Mouse (Mus musculus) forebrain, embryonic 11.5 days (tissue): Measurements from ENCODE around the gene Fam25c. TPM values are rescaled to one million over a fixed set of nuclear protein-coding genes. Genes with fewer than 3 reads are reported as not detected.

ENCODE experiments used
- ATAC-seq: fragments of 200-750 bp; cut with Nextera tagmentation; replicated peaks from 2 replicates; pipeline ENCODE4 v1.8.0; 2017; ENCODE audit warnings: moderate TSS enrichment; ENCODE audit not compliant: low FRiP score
- DNase-seq: peaks from one replicate; pipeline ENCODE4 v3.0.0-alpha.2; 2017; ENCODE audit warnings: low spot score
- H3K27ac ChIP-seq: fragments of 300-500 bp; sonication (generic); 2 replicates; pipeline ENCODE4 v1.5.1; 2014; ENCODE audit warnings: low read depth, low read length
- H3K27me3 ChIP-seq: fragments of 300-500 bp; sonication (generic); 2 replicates; pipeline ENCODE4 v1.6.1; 2014; ENCODE audit warnings: mild to moderate bottlenecking, low read length, mixed read lengths; ENCODE audit not compliant: control insufficient read depth, insufficient read depth
- H3K36me3 ChIP-seq: fragments of 300-500 bp; sonication (generic); 2 replicates; pipeline ENCODE4 v1.6.1; 2014; ENCODE audit warnings: mild to moderate bottlenecking, low read length, moderate library complexity, mixed read lengths; ENCODE audit not compliant: control insufficient read depth, insufficient read depth
- H3K4me1 ChIP-seq: fragments of 300-500 bp; sonication (generic); replicated peaks from 2 replicates; pipeline ENCODE4 v1.6.1; 2014; ENCODE audit warnings: low read length, mixed read lengths; ENCODE audit not compliant: control insufficient read depth, insufficient read depth
- H3K4me2 ChIP-seq: fragments of 300-500 bp; sonication (generic); 2 replicates; pipeline ENCODE4 v1.6.1; 2014; ENCODE audit warnings: low read depth, mild to moderate bottlenecking, low read length, moderate library complexity, mixed read lengths; ENCODE audit not compliant: severe bottlenecking
- H3K4me3 ChIP-seq: fragments of 300-500 bp; sonication (generic); 2 replicates; pipeline ENCODE4 v1.5.1; 2014; ENCODE audit warnings: low read depth, low read length
- H3K9ac ChIP-seq: fragments of 300-500 bp; sonication (generic); 2 replicates; pipeline ENCODE4 v1.6.1; 2014; ENCODE audit warnings: low read length
- H3K9me3 ChIP-seq: fragments of 300-500 bp; sonication (generic); 2 replicates; pipeline ENCODE4 v1.6.1; 2016; ENCODE audit warnings: low read length, mixed read lengths; ENCODE audit not compliant: control insufficient read depth
- whole genome bisulfite sequencing: fragments of 180-500 bp; shearing (Covaris S2); extraction: QIAGEN DNeasy Blood & Tissue Kit; methylation state at CpG from one replicate; pipeline ENCODE4 v1.1.7; 2014; 5-methylcytosine and 5-hydroxymethylcytosine counted together
- polyA plus RNA-seq: library from polyadenylated mRNA; unstranded; fragments of >200 nt; fragmentation: Nextera tagmentation; extraction: Ambion mirVana; gene quantifications from 2 replicates; pipeline ENCODE4 v1.2.1, GENCODE M21; 2014

Fam25c gene
- polyA plus RNA-seq, 1 experiment from 2014 or later = not detected

DNA sequence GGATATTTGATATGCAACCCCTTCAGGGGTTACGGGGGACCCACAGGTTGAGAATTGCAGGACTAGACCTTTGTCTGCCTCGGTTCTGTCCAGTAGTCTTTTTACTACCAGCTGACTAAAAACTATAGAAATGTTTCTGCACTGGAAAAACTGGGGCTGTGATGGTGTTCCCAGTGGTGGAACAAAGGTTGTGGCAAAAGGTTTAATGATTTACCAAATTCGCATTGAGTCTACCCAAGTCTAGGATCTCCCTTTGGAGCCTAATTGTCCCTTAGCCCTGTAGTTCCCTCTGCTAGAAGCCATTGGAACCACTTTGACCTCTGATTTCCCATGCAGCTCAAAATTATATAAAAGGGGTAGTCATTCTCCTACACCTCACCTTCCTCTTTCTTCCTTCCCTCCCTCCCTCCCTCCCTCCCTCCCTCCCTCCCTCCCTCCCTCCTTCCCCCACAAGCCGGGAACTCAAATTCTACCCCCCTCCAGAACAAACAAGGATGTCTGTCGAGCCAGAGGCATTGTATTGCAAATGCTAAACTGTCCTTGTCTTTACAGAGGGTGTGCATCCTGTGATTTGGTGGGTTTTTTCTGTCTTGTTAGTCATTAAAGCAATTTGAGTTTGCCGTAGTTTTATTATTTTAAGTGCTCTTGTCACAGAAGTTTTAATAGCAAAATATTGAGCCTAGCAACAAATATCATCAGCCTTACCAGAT lies 42.7 kb downstream of the Fam25c start:
- H3K27ac ChIP-seq = no peak overlapping the region
- peak overlapping the region; percentile 27; the same call in 1 of the 2 replicates for H3K9ac ChIP-seq
- no peaks in the 10 kb centered on the region for H3K9me3 ChIP-seq
- no peaks in the 10 kb centered on the region for H3K36me3 ChIP-seq
- H3K4me3 ChIP-seq = peak overlapping the region; percentile 85
- ATAC-seq = no peak
- H3K4me1 ChIP-seq = peaks cover 2% of the 10 kb centered on the region; the same call in 1 of the 2 replicates
- no peaks in the 10 kb centered on the region for H3K27me3 ChIP-seq
- 26% methylated on average over 5 of the region's 6 CpGs for WGBS
- DNase-seq = no peak
- H3K4me2 ChIP-seq = peak overlapping the region; percentile 90

DNA sequence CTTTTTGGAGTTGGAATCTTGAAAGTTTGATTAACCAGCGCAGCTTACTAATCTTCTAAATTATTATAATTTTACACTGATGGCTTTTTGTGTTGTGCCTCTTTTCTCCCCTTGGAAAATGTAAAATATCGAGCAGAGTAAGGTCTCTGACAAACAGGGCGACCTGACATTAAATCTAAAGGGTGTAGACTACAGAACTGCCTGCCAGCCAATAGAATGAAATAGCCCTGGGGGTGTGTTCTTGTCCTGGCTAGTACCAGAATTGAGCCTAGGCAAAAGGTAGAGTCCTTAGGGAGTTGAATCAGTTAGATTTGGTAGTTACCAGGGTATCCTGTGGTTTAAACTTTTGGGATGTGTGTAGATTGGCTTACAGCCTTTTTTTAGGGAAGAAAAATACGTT lies 43.5 kb downstream of the Fam25c start:
- H3K36me3 ChIP-seq = no peaks in the 10 kb centered on the region
- DNase-seq (no peak), ATAC-seq (no peak)
- H3K9ac ChIP-seq = peak overlapping the region; percentile 95
- 4% methylated on average over 4 of the region's 4 CpGs for WGBS
- H3K27me3 ChIP-seq = no peaks in the 10 kb centered on the region
- peaks cover 2% of the 10 kb centered on the region; the same call in 1 of the 2 replicates for H3K4me1 ChIP-seq
- no peak overlapping the region for H3K27ac ChIP-seq
- H3K4me3 ChIP-seq = peak overlapping the region; percentile 85
- peak overlapping the region; percentile 90 for H3K4me2 ChIP-seq
- H3K9me3 ChIP-seq = no peaks in the 10 kb centered on the region

DNA sequence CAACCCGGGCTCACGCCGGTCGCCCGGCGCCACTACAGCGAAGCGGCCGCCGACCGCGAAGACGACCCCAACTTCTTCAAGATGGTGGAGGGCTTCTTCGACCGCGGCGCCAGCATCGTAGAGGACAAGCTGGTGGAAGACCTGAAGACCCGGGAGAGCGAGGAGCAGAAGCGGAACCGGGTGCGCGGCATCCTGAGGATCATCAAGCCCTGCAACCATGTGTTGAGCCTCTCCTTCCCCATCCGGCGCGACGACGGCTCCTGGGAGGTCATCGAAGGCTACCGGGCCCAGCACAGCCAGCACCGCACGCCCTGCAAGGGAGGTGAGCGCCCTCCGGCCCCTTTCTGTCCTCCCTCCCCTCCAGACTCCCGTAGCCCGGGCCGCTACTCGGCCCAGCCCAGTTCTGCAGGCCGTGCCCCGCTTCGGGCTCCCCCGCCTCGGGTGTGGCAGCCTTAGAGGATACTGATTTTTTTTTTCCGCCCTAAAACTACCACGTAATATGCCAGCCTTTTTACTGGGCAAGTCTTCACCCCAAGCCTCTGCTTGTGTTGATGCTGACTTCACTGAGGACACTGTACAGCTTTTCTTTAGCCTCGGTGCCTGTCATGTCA lies 44.1 kb downstream of the Fam25c start:
- H3K9ac ChIP-seq = peak overlapping the region; percentile 95
- H3K27ac ChIP-seq = peak overlapping the region; percentile 90
- no peaks in the 10 kb centered on the region for H3K27me3 ChIP-seq
- peaks cover 2% of the 10 kb centered on the region; the same call in 1 of the 2 replicates for H3K4me1 ChIP-seq
- no peaks in the 10 kb centered on the region for H3K36me3 ChIP-seq
- H3K9me3 ChIP-seq = no peaks in the 10 kb centered on the region
- WGBS = under 1% methylated on average over 45 of the region's 47 CpGs
- ATAC-seq (peak; percentile 45), DNase-seq (peak; percentile 82)
- peak overlapping the region; percentile 90 for H3K4me2 ChIP-seq
- peak overlapping the region; percentile 85 for H3K4me3 ChIP-seq

DNA sequence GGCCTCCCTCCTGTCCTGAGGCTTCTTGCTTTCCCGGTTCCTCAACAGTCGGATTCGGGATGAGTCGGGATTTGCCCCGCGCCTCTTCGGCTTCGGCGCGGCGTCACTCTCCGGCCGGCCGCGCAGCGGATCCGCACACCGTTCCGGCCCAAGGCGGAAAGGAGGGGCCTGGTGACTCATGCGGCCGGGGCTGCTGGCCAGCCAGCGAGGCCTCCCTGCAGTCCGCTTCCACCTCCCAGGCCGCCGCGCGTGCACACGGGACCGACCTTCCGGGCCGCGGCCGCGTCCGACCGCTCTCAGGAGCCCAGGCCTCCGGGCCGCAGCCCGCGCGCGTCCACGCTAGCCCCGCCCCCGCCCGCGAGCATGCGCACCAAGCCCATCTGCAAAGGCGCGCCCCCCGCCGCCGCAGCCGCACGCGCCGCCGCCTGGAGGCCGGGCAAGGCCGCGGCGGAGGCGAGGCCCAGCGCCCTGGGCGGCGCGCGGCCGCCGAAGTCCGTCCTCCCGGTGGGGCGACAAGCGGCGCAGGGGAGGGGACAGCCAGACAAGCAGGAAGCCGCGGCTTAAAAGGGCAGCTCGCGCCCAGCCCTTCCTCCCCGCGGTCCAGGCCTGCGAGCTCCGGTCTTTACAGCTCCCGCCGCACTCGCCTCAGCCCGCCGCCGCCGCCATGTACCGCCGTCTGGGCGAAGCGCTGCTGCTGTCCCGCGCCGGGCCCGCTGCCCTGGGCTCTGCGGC lies 44.8 kb downstream of the Fam25c start, which contains the start of the genes Shld2 and Glud1:
Gene Shld2 (minus strand): TSS at position 260 of the 732 bp plus-strand sequence.
Gene Glud1 (plus strand): TSS at position 494 of the 732 bp plus-strand sequence.
- peak within 1 kb of the TSS; percentile 85 for H3K4me3 ChIP-seq
- peak within 1 kb of the TSS; percentile 90 for H3K4me2 ChIP-seq
- H3K36me3 ChIP-seq = no peaks in the 10 kb centered on the region
- H3K9ac ChIP-seq = peak within 1 kb of the TSS; percentile 95
- H3K27me3 ChIP-seq = no peaks in the 10 kb centered on the region
- DNase-seq (peak; percentile 99), ATAC-seq (peak; percentile 97)
- no peaks in the 10 kb centered on the region for H3K9me3 ChIP-seq
- peaks cover 2% of the 10 kb centered on the region; the same call in 1 of the 2 replicates for H3K4me1 ChIP-seq
- under 1% methylated on average over 77 of the region's 100 CpGs for WGBS
- peak within 1 kb of the TSS; percentile 90 for H3K27ac ChIP-seq

DNA sequence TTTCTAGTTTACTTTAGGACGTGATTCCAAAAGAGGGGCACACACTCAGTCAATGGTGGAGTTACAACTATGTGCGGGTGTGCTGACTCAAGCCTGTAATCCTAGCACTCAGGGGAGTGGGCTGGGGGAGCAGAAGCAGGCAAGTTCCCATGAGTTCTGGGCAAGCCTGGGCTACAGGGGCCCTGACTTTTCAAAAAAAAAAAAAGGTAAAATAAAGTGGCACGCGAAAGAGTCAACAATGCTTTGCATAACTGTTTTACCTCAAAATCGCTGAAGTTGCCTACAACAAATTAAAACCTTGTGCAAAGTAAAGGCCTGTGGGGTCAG lies 45.4 kb downstream of the Fam25c start:
- Histone ChIP-seq H3K27me3 (no peaks in the 10 kb centered on the region), H3K9ac (peak overlapping the region; percentile 95), H3K4me1 (peaks cover 2% of the 10 kb centered on the region; the same call in 1 of the 2 replicates), H3K27ac (peak overlapping the region; percentile 90), H3K4me2 (peak overlapping the region; percentile 52), H3K4me3 (peak overlapping the region; percentile 85), H3K36me3 (no peaks in the 10 kb centered on the region), H3K9me3 (no peaks in the 10 kb centered on the region)
- WGBS = 15% methylated on average over 5 of the region's 5 CpGs
- DNase-seq (no peak), ATAC-seq (no peak)

DNA sequence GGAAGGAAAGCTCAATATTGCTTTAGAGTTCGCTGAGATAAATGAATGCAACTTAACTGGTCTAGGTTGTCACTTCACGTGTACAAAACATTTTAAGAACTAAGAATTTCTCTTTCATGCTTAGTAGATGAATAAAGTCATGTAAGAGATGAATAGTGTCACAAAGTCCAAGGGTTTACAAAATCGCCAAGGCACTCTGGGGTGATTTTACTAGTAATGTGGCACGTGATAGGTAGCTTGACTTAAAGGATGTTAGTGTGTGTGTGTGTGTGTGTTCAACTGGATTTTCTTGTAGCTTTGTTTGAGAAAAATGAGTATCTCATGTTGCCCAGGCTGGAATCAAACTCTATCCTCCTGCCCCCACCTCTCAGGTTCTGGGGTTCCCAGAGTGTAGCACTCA lies 46.0 kb downstream of the Fam25c start:
- 88% methylated on average over 4 of the region's 4 CpGs for WGBS
- no peak overlapping the region for H3K4me2 ChIP-seq
- no peak for ATAC-seq
- no peaks in the 10 kb centered on the region for H3K9me3 ChIP-seq
- no peaks in the 10 kb centered on the region for H3K27me3 ChIP-seq
- H3K4me3 ChIP-seq = no peak overlapping the region
- peaks cover 2% of the 10 kb centered on the region; the same call in 1 of the 2 replicates for H3K4me1 ChIP-seq
- no peak for DNase-seq
- H3K9ac ChIP-seq = no peak overlapping the region
- no peaks in the 10 kb centered on the region for H3K36me3 ChIP-seq
- H3K27ac ChIP-seq = no peak overlapping the region

DNA sequence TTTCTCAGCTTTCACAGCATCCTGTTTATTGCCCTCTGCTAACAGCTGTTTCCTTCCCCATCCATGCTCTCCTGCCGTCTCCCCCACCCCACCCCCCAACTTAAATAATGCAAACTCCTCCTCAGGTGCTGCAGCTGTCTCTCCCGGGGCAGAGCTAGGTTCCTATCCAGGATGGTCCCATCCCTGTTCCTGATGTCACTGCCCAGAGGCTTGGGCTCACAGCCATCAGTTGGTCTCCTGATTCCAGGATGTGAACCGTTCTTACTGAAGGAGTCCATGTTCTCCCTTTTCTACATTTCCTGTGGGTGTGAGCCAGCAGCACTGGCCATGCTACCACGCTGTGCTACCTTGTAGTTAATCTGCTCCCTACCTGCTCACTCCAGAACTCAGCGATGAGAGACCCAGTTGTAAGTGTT lies 52.0 kb downstream of the Fam25c start:
- Histone ChIP-seq H3K4me3 (no peak overlapping the region), H3K4me1 (no peaks in the 10 kb centered on the region), H3K9ac (no peak overlapping the region), H3K36me3 (no peaks in the 10 kb centered on the region), H3K4me2 (no peak overlapping the region), H3K9me3 (no peaks in the 10 kb centered on the region), H3K27me3 (no peaks in the 10 kb centered on the region), H3K27ac (no peak overlapping the region)
- 54% methylated on average over 5 of the region's 5 CpGs for WGBS
- no peak for DNase-seq
- no peak for ATAC-seq

DNA sequence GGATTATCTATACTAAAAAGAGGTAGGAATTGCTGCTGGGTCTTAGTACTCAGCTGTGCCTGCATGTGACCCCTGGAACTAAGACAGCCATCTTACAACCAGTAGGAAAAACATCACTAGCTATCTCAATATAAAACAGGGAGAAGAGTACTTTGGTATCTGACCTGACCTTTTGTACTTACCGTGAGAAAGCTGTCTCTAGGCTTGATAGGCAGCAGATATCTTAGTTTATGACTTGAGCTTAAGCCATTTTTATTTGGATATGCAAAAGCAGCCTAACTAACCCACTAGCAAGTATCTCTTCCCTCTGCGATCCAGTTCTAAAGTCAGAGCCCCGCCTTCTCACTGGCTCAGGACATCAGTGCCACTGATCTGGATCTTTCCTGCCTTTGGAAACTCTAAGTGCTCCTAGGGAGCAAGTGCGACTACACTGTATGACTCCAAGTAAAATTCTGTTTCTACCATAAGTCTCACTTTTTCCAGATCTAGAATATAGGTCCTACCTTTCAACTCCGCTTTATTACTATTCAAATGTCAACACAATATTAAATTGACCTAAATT lies 52.5 kb downstream of the Fam25c start:
- no peak overlapping the region for H3K4me3 ChIP-seq
- no peaks in the 10 kb centered on the region for H3K27me3 ChIP-seq
- 88% methylated on average over 5 of the region's 5 CpGs for WGBS
- ATAC-seq (no peak), DNase-seq (no peak)
- no peaks in the 10 kb centered on the region for H3K9me3 ChIP-seq
- H3K4me1 ChIP-seq = no peaks in the 10 kb centered on the region
- no peak overlapping the region for H3K27ac ChIP-seq
- no peak overlapping the region for H3K9ac ChIP-seq
- H3K4me2 ChIP-seq = no peak overlapping the region
- H3K36me3 ChIP-seq = no peaks in the 10 kb centered on the region
